Mouse (Mus musculus): ENCODE data around the gene Gm38394.
"Not testable (repeated sequence)": the region's sequence is repeated elsewhere in the genome, so short reads cannot be mapped to it uniquely, and the experiment has no call there.

The Gm38394 gene

GRCm38 (mm10) chr1:133661203-133661933, at the start of gene Gm38394:
TSS of gene Gm38394 (minus strand) at chr1:133661318.
- peak; percentile 99 for DNase-seq

- DNase-seq, result no peak
These were observed 49.8 kb upstream of the Gm38394 start for GRCm38 (mm10) chr1:133710895-133711294.

GRCm38 (mm10) chr1:133709292-133709691, 48.2 kb upstream of the Gm38394 start:
- no peak for DNase-seq

GRCm38 (mm10) chr1:133701824-133702223, 40.7 kb upstream of the Gm38394 start:
- DNase-seq, result not testable (repeated sequence)

GRCm38 (mm10) chr1:133697935-133698620, 37.0 kb upstream of the Gm38394 start:
- DNase-seq, result no peak

- peak; percentile 51 for DNase-seq
These were observed 34.8 kb upstream of the Gm38394 start for GRCm38 (mm10) chr1:133695901-133696300.

- no peak for DNase-seq
These were observed 33.8 kb upstream of the Gm38394 start for GRCm38 (mm10) chr1:133694876-133695275.

- peak; percentile 42 for DNase-seq
These were observed 33.2 kb upstream of the Gm38394 start for GRCm38 (mm10) chr1:133694301-133694700.

- no peak for DNase-seq
These were observed 32.5 kb upstream of the Gm38394 start for GRCm38 (mm10) chr1:133693536-133694114.

GRCm38 (mm10) chr1:133692195-133692594, 31.1 kb upstream of the Gm38394 start:
- DNase-seq, result no peak

- no peak for DNase-seq
These were observed 29.9 kb upstream of the Gm38394 start for GRCm38 (mm10) chr1:133691046-133691445.

- no peak for DNase-seq
These were observed 28.8 kb upstream of the Gm38394 start, which contains the start of gene Lax1 for GRCm38 (mm10) chr1:133689897-133690296. TSS of gene Lax1 (minus strand) at chr1:133690108.

- no peak for DNase-seq
These were observed 27.2 kb upstream of the Gm38394 start for GRCm38 (mm10) chr1:133688301-133688700.

- no peak for DNase-seq
These were observed 24.8 kb upstream of the Gm38394 start for GRCm38 (mm10) chr1:133685749-133686519.

GRCm38 (mm10) chr1:133671801-133672200, 10.7 kb upstream of the Gm38394 start:
- DNase-seq, result no peak

GRCm38 (mm10) chr1:133671266-133671665, 10.1 kb upstream of the Gm38394 start:
- no peak for DNase-seq

- no peak for DNase-seq
These were observed 9.7 kb upstream of the Gm38394 start for GRCm38 (mm10) chr1:133670776-133671175.

GRCm38 (mm10) chr1:133670190-133670589, 9.1 kb upstream of the Gm38394 start:
- DNase-seq, result no peak

- DNase-seq, result no peak
These were observed 7.5 kb upstream of the Gm38394 start for GRCm38 (mm10) chr1:133668618-133669017.

GRCm38 (mm10) chr1:133667721-133668120, 6.6 kb upstream of the Gm38394 start:
- DNase-seq, result no peak

- DNase-seq, result not testable (repeated sequence)
These were observed 4.6 kb upstream of the Gm38394 start for GRCm38 (mm10) chr1:133665713-133666112.

GRCm38 (mm10) chr1:133664203-133664970, 3.3 kb upstream of the Gm38394 start:
- no peak for DNase-seq
